Mouse (Mus musculus) midbrain, embryonic 11.5 days (tissue): ENCODE measurements around the gene Ube2n. TPM values are rescaled to one million over a fixed set of nuclear protein-coding genes. Genes with fewer than 3 reads are reported as not detected.
A peak's percentile ranks its signal among the peaks of the same experiment; 100 is the strongest.

Source experiments
- ATAC-seq: fragments of 200-750 bp; cut with Nextera tagmentation; 2 replicates; pipeline ENCODE4 v1.8.0; 2017; ENCODE audit warnings: moderate TSS enrichment, moderate library complexity; ENCODE audit not compliant: low FRiP score
- DNase-seq: peaks from one replicate; pipeline ENCODE4 v3.0.0; 2015; ENCODE audit warnings: low spot score; ENCODE audit errors: missing footprints
- H3K27ac ChIP-seq: fragments of 300-500 bp; sonication (generic); 2 replicates; pipeline ENCODE4 v1.5.1; 2014; ENCODE audit warnings: low read depth, low read length
- H3K27me3 ChIP-seq: fragments of 300-500 bp; sonication (generic); 2 replicates; pipeline ENCODE4 v1.6.1; 2014; ENCODE audit warnings: mild to moderate bottlenecking, low read length, moderate library complexity, mixed read lengths; ENCODE audit not compliant: control insufficient read depth, insufficient read depth
- H3K36me3 ChIP-seq: fragments of 300-500 bp; sonication (generic); 2 replicates; pipeline ENCODE4 v1.6.1; 2014; ENCODE audit warnings: mild to moderate bottlenecking, low read length, moderate library complexity, mixed read lengths; ENCODE audit not compliant: control insufficient read depth, insufficient read depth
- H3K4me1 ChIP-seq: fragments of 300-500 bp; sonication (generic); 2 replicates; pipeline ENCODE4 v1.6.1; 2014; ENCODE audit warnings: low read length; ENCODE audit not compliant: control insufficient read depth, insufficient read depth
- H3K4me2 ChIP-seq: fragments of 300-500 bp; sonication (generic); 2 replicates; pipeline ENCODE4 v1.6.1; 2014; ENCODE audit warnings: mild to moderate bottlenecking, moderate library complexity
- H3K4me3 ChIP-seq: fragments of 300-500 bp; sonication (generic); 2 replicates; pipeline ENCODE4 v1.5.1; 2014; ENCODE audit warnings: low read depth, low read length
- H3K9ac ChIP-seq: fragments of 300-500 bp; sonication (generic); 2 replicates; pipeline ENCODE4 v1.6.1; 2014; ENCODE audit warnings: low read length
- H3K9me3 ChIP-seq: fragments of 300-500 bp; sonication (generic); 2 replicates; pipeline ENCODE4 v1.6.1; 2016; ENCODE audit warnings: low read length; ENCODE audit not compliant: control insufficient read depth
- WGBS: fragments of 180-500 bp; shearing (Covaris S2); extraction: QIAGEN DNeasy Blood & Tissue Kit; methylation state at CpG from one replicate; pipeline ENCODE4 v1.1.7; 2014; 5-methylcytosine and 5-hydroxymethylcytosine counted together
- polyA plus RNA-seq: library from polyadenylated mRNA; unstranded; fragments of >200 nt; fragmentation: Nextera tagmentation; extraction: Ambion mirVana; gene quantifications from 2 replicates; pipeline ENCODE4 v1.2.1, GENCODE M21; 2014

The Ube2n gene
- polyA plus RNA-seq, 1 experiment from 2014 or later = 522 TPM

DNA sequence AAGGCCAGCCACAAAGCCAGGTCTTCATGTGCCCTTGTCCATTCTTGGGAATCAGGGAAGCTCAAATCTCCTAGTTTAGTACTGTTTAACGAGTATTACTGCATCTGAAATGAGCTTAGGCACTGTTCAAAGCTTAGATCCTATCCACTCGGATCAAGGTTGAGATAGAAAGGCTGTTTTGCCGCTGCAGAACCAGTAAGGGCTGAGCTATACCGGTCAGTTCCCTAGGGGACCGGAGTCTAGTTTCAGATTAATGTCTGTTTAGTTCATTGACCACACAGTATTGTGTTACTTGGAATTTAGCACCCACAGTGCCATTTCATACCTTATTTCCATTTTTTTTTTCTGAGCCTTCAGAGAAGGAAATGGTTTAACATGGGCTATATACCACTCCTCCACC lies 52.6 kb downstream of the Ube2n start:
- H3K4me1 ChIP-seq = peaks cover 3% of the 10 kb centered on the region
- no peaks in the 10 kb centered on the region for H3K36me3 ChIP-seq
- no peak overlapping the region for H3K4me2 ChIP-seq
- 71% methylated on average over 5 of the region's 5 CpGs for WGBS
- no peaks in the 10 kb centered on the region for H3K27me3 ChIP-seq
- no peaks in the 10 kb centered on the region for H3K9me3 ChIP-seq
- H3K27ac ChIP-seq = no peak overlapping the region
- H3K4me3 ChIP-seq = no peak overlapping the region
- no peak overlapping the region for H3K9ac ChIP-seq
- DNase-seq (no peak), ATAC-seq (no peak)

DNA sequence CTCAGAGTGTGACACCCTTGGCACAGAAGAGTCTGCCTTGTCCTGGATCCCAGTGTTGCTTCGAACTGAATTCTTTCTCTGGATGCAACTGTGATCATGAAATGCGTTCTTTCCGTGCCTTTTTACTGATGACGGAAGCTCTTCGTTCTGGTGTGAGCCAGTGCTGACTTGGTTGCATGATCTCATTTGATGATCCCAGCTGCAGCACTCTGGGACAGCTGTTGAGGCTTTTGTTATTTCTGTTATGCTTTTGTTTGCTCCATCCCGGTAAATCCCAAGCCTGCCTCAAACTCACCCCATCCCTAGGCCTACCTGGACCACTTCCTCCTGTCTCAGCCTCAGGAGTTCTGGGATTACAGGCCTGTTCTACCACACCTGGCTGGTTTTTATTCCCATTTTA lies 53.1 kb downstream of the Ube2n start:
- Histone ChIP-seq H3K9me3 (no peaks in the 10 kb centered on the region), H3K27ac (no peak overlapping the region), H3K4me3 (no peak overlapping the region), H3K4me2 (no peak overlapping the region), H3K36me3 (no peaks in the 10 kb centered on the region), H3K27me3 (no peaks in the 10 kb centered on the region), H3K4me1 (0 out of 2 replicates have a peak, but pooled peaks cover 3% of the 10 kb centered on the region), H3K9ac (no peak overlapping the region)
- WGBS = 79% methylated on average over 6 of the region's 6 CpGs
- no peak for DNase-seq
- ATAC-seq = no peak

DNA sequence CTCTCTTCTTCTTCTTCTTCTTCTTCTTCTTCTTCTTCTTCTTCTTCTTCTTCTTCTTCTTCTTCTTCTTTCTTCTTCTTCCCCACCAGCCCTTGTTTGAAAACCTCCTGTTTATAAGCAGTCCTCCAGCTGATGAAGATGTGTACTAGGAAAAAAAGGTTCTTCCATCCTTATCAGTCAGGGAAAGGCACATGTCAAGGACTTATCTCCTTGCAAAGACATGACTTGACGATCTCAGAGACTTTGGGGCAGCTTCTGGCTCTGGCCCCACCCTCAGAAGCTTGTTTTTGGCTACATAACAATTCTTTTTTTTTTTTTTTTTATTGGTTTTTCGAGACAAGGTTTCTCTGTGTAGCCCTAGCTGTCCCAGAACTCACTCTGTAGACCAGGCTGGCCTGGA lies 54.5 kb downstream of the Ube2n start:
- Histone ChIP-seq H3K4me2 (no peak overlapping the region), H3K27me3 (no peaks in the 10 kb centered on the region), H3K36me3 (no peaks in the 10 kb centered on the region), H3K4me1 (0 out of 2 replicates have a peak, but pooled peaks cover 1% of the 10 kb centered on the region), H3K4me3 (no peak overlapping the region), H3K27ac (no peak overlapping the region), H3K9ac (no peak overlapping the region), H3K9me3 (no peaks in the 10 kb centered on the region)
- WGBS = 69% methylated on average over 2 of the region's 2 CpGs
- DNase-seq (no peak), ATAC-seq (no peak)

DNA sequence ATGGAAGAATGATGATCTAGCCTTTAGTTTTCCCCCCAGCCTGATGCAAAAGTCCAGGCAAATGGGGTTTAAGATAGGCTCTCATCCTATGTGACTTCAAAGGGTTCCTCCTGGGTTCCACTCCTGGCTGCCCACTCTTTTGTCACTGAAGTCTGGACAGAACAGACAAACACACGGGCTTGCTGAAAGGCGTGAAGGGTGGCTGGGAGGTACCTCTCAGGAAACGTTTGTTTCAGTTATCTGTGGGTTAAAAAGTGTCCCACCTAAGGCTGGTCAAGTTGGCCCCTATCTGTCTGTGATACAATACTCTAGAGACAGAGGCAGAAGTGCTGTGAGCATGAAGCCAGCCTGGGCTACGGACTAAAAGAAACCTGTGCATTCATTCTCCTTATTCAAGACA lies 60.0 kb downstream of the Ube2n start:
- 78% methylated on average over 4 of the region's 4 CpGs for WGBS
- H3K4me2 ChIP-seq = no peak overlapping the region
- no peak for DNase-seq
- H3K9ac ChIP-seq = no peak overlapping the region
- H3K36me3 ChIP-seq = no peaks in the 10 kb centered on the region
- no peak overlapping the region for H3K4me3 ChIP-seq
- no peak overlapping the region for H3K27ac ChIP-seq
- H3K9me3 ChIP-seq = no peaks in the 10 kb centered on the region
- H3K27me3 ChIP-seq = no peaks in the 10 kb centered on the region
- peaks cover 6% of the 10 kb centered on the region; the same call in 1 of the 2 replicates for H3K4me1 ChIP-seq
- no peak for ATAC-seq

DNA sequence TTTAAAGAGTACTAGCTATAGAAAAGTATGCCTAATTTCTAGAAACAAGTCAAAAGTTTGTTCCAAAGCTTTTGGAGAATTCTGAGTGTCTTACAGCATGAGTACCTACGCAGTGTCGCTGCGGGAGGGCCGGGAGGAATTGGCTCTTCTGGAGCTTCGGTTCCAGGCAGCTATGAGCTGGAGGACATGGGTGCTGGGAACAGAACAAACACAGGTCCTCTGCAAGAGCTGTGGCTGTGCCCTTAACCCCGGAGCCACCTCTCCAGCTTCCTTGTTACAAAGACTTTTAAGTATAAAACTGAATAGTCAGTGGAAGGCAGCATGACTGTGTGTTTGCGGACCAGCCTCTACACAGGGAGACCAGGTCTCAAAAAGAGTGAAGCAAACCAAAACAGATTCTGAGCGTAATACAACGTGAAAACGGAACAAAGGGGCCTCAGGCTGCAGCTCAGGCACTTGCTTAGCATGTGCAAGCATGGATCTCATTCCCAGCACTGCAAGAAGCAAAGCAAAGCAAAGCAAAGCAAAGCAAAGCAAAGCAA lies 61.0 kb downstream of the Ube2n start:
- DNase-seq (no peak), ATAC-seq (no peak)
- no peak overlapping the region for H3K4me3 ChIP-seq
- peaks cover 6% of the 10 kb centered on the region; the same call in 1 of the 2 replicates for H3K4me1 ChIP-seq
- 70% methylated on average over 10 of the region's 10 CpGs for WGBS
- H3K9ac ChIP-seq = peak overlapping the region; percentile 22; the same call in 1 of the 2 replicates
- H3K27ac ChIP-seq = peak overlapping the region; percentile 9; the same call in 1 of the 2 replicates
- H3K9me3 ChIP-seq = no peaks in the 10 kb centered on the region
- no peak overlapping the region for H3K4me2 ChIP-seq
- no peaks in the 10 kb centered on the region for H3K27me3 ChIP-seq
- no peaks in the 10 kb centered on the region for H3K36me3 ChIP-seq

DNA sequence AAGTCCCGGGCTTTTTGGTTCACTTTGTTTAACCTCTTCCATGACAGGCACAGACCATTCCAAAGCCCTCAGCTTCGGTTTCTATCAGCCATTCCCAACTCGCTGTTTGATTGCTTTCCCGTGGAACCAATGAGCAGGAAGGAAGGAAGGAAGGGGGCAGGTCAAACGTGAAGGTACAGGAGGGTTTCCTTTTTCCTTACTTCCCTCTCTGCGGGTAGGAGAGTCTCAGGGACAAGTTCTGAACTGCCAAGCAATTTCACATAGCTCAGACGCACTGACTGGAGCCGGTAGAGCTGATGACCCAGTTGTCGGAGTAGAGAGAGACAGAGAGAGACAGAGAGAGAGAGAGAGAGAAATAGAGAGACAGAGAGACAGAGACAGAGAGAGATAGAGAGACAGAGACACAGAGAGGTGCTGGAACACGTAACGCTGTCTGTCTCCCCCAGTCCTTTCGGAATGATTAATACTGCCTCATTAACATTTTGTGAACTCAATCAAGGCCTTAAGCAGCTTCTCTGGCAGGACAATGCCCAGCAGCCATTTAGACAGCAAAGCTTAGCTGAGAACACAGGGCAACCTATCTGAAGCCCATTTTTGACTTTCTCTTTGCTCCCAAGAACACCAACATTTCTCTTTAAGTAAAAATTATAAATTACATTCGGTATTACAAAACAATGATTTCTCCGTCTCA lies 62.1 kb downstream of the Ube2n start:
- 51% methylated on average over 14 of the region's 14 CpGs for WGBS
- ATAC-seq = peak; percentile 55; the same call in 1 of the 2 replicates
- Histone ChIP-seq H3K27me3 (no peaks in the 10 kb centered on the region), H3K9me3 (no peaks in the 10 kb centered on the region), H3K4me3 (no peak overlapping the region), H3K4me2 (no peak overlapping the region), H3K36me3 (no peaks in the 10 kb centered on the region), H3K9ac (no peak overlapping the region), H3K27ac (peak overlapping the region; percentile 37; the same call in 1 of the 2 replicates), H3K4me1 (peaks cover 6% of the 10 kb centered on the region; the same call in 1 of the 2 replicates)
- peak; percentile 89 for DNase-seq

DNA sequence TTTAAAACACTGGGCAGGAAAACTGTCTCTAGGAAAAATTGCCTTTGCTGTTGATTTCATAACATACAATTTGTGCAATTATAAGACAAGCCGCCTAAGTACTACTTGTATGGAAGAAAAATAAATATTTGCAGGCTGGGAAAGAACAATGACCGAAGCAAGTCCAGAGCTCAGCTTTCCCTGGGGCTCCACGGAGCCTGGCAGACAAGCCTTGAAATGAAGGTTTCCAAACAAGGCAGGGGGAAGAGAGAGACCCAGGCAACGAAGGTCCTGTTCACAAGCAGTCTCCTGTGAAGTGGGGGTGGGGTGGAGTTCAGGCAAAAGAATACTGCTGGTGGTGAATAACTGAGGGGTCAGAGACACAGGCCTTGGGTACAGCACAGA lies 62.6 kb downstream of the Ube2n start:
- no peaks in the 10 kb centered on the region for H3K36me3 ChIP-seq
- H3K27ac ChIP-seq = peak overlapping the region; percentile 37; the same call in 1 of the 2 replicates
- peak; percentile 86 for ATAC-seq
- no peaks in the 10 kb centered on the region for H3K27me3 ChIP-seq
- WGBS = 26% methylated on average over 4 of the region's 4 CpGs
- peak; percentile 91 for DNase-seq
- no peak overlapping the region for H3K9ac ChIP-seq
- H3K4me2 ChIP-seq = no peak overlapping the region
- H3K4me1 ChIP-seq = peaks cover 6% of the 10 kb centered on the region; the same call in 1 of the 2 replicates
- H3K9me3 ChIP-seq = no peaks in the 10 kb centered on the region
- no peak overlapping the region for H3K4me3 ChIP-seq

DNA sequence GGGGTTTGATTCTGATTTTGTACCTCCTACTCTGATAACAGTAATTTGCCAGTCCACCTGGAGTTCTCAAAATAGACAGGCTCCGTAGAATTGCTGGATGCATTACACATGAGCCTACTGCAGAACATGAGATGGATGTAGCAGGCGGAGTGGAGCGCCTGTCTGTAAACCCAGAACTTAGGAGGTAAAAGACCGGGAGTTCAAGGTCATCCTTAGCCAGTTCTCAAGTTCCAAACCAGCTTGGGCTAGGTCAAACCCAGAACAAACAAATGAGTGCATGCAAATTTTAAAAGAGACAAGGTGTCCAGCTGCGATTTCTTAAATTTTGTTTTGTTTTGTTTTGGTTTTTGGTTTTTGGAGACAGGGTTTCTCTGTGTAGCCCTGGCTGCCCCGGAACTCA lies 70.6 kb downstream of the Ube2n start:
- 95% methylated on average over 6 of the region's 6 CpGs for WGBS
- ATAC-seq (no peak), DNase-seq (no peak)
- Histone ChIP-seq H3K4me3 (no peak overlapping the region), H3K4me2 (no peak overlapping the region), H3K9ac (no peak overlapping the region), H3K9me3 (no peaks in the 10 kb centered on the region), H3K4me1 (no peaks in the 10 kb centered on the region), H3K27ac (no peak overlapping the region), H3K27me3 (no peaks in the 10 kb centered on the region), H3K36me3 (no peaks in the 10 kb centered on the region)

DNA sequence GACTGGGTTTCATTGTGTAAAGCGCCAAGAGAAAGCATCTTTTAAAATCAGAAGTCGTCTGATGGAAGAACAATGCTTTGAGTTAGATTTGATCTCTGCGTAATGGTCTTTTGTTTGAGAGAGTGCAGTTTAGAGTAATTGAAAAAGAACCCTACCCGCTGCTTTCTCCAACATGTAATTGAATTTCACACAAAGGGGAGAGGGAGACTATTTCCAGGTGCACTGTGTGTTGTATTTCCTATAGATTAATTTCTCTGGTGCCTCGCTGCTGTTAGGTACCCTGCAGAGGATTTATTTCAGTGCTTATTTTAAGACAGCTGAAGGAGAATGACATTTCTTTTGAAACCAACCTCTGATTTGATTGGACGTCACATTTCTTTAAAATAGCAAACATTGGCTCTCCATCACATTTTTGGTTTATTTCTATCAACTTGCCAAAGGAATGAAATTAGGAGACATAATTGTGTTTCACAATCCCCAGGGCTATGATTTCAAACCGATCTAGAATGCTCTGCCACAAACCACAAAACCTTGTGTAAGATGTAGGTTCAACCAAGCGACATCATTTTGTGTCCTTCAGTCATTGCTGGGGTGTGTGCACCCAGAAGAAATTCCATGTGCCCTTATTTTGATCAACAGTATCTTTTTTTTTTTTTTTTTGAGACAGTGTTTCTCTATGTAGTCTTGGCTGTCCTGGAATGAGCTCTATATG lies 72.7 kb downstream of the Ube2n start:
- no peak for DNase-seq
- H3K27me3 ChIP-seq = no peaks in the 10 kb centered on the region
- no peak overlapping the region for H3K4me3 ChIP-seq
- WGBS = 66% methylated on average over 8 of the region's 8 CpGs
- no peak overlapping the region for H3K4me2 ChIP-seq
- no peaks in the 10 kb centered on the region for H3K9me3 ChIP-seq
- H3K27ac ChIP-seq = no peak overlapping the region
- no peak for ATAC-seq
- H3K36me3 ChIP-seq = no peaks in the 10 kb centered on the region
- H3K9ac ChIP-seq = no peak overlapping the region
- no peaks in the 10 kb centered on the region for H3K4me1 ChIP-seq
